Mouse (Mus musculus) inflammation-experienced regulatory T-cells, adult 16 weeks (primary cell): ENCODE results near the gene Psma5. TPM values are rescaled to one million over a fixed set of nuclear protein-coding genes. Genes with fewer than 3 reads are reported as not detected.

Experiments
- polyA plus RNA-seq: library from polyadenylated mRNA; unstranded; fragments of 100-300 nt; shearing (Covaris generic); gene quantifications from one replicate; pipeline ENCODE4 v1.2.1, GENCODE M21; 2017

The Psma5 gene
- 143 TPM for polyA plus RNA-seq

GRCm38 (mm10) chr3:108256719-108257637 lies at the start of gene Psma5:
Gene Psma5 (plus strand): TSS chr3:108256926.

GRCm38 (mm10) chr3:108210771-108211139 lies 46.0 kb upstream of the Psma5 start, which contains the start of gene Atxn7l2:
Gene Atxn7l2 (minus strand): TSS chr3:108210934.

GRCm38 (mm10) chr3:108226558-108227350 lies 30.0 kb upstream of the Psma5 start, which contains the start of gene Sypl2:
Gene Sypl2 (minus strand): TSS chr3:108226648.

DNA sequence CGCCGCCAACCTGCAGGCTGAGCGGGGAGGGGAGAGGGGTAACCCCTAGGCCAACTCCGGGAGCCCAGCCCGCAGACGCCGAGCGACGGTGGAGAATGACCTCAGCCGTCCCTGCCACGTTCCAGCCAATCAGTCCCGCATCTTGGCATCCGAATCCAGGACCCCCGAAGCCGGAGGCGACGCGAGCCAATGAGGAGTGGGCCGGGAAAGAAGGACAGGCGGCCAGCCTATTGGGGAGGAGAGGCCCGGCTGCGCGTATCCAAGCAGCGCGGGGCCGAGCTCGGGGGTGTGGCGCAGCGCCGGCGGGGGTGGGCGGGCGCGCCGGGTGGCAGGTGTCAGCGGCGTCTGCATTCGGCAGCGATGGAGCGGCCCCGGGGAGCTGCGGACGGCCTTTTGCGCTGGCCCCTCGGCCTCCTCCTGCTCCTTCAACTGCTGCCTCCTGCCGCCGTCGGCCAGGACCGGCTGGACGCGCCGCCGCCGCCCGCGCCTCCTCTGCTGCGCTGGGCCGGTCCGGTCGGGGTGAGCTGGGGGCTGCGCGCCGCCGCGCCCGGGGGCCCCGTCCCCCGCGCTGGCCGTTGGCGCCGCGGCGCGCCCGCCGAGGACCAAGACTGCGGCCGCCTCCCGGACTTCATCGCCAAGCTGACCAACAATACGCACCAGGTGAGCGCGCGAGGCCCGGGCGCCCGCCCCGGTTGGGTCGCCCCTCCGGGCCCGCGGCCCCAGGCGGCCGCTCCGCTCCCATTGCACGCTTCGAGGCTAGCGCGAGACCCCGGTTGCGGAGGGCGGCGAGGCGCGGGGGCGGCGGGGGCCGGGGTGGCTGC lies 27.3 kb downstream of the Psma5 start, which contains the start of gene Sort1:
Sort1 (plus strand) TSS at position 302 of the 821 bp plus-strand sequence.

Other genes starting within 250 kb of the Psma5 start
- gene Gstm1, start 239.0 kb upstream of the Psma5 start, polyA plus RNA-seq: 4.3 TPM
- 10.0 TPM for gene Gstm4, start 212.0 kb upstream of the Psma5 start, polyA plus RNA-seq
- 71.3 TPM for gene Ampd2, start 170.3 kb upstream of the Psma5 start, polyA plus RNA-seq
- not detected for gene Gnat2, start 164.1 kb upstream of the Psma5 start, polyA plus RNA-seq
- gene Gnai3, start 110.8 kb upstream of the Psma5 start, polyA plus RNA-seq: 238 TPM
- gene Gpr61, start 102.0 kb upstream of the Psma5 start, polyA plus RNA-seq: not detected
- gene Amigo1, start 70.6 kb upstream of the Psma5 start, polyA plus RNA-seq: 0.33 TPM
- gene Cyb561d1, start 55.7 kb upstream of the Psma5 start, polyA plus RNA-seq: 29.4 TPM
- gene Atxn7l2, start 46.0 kb upstream of the Psma5 start, polyA plus RNA-seq: 9.8 TPM
- gene Sypl2, start 30.3 kb upstream of the Psma5 start, polyA plus RNA-seq: not detected
- gene Sort1, start 27.2 kb downstream of the Psma5 start, polyA plus RNA-seq: 0.10 TPM
- not detected for gene Mybphl, start 108.0 kb downstream of the Psma5 start, polyA plus RNA-seq
- gene Psrc1, start 126.9 kb downstream of the Psma5 start, polyA plus RNA-seq: 1.4 TPM
- gene Celsr2, start 158.6 kb downstream of the Psma5 start, polyA plus RNA-seq: 0.61 TPM
- 185 TPM for gene Sars, start 188.3 kb downstream of the Psma5 start, polyA plus RNA-seq